Mouse (Mus musculus) liver, adult 2 months (tissue): ENCODE data around the gene Ndufa10.

Experiments used
- CTCF ChIP-seq: fragments of 200-500 bp; IDR thresholded peaks from 2 replicates; pipeline ENCODE4 v1.5.1; 2011; ENCODE audit warnings: low read depth, low read length, control low read depth
- POLR2A ChIP-seq: fragments of 200-500 bp; IDR thresholded peaks from 2 replicates; pipeline ENCODE4 v1.6.1; 2011; ENCODE audit warnings: low read length, control low read depth; ENCODE audit not compliant: insufficient read depth; ENCODE audit errors: extremely low read depth

DNA sequence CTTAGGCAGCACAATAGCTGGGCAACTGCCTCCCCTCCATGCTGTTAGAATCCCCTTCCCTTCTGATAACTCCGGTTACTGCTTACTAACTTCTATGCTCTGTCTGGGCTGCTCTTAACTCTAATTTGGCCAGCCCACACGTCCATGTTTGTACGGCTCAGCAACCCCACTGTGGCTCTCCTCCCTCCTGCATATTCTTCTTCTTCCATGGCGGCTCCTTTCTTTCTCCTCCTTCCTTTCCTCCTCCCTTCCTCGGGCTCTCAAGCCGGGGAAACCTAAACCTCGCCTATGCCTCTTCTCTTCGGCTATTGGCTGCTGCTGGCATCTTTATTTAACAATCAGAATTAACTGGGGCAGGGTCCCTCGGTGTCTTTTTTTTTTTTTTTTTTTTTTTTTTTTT is 40.9 kb downstream of the Ndufa10 start:
- TF ChIP-seq CTCF (no peak), POLR2A (no peak)
